Mouse (Mus musculus): Measurements from ENCODE around the gene Cfap46. TPM values are rescaled to one million over a fixed set of nuclear protein-coding genes. Genes with fewer than 3 reads are reported as not detected.
A peak's percentile ranks its signal among the peaks of the same experiment; 100 is the strongest.

Gene Cfap46
- polyA plus RNA-seq, 2 experiments = 0.17 to 0.31 TPM

GRCm38 (mm10) chr7:139584221-139585175 lies 99.1 kb downstream of the Cfap46 start:
- Histone ChIP-seq H3K4me2 (replicated peaks; ENCODE audit: low read depth, low read length, severe bottlenecking) (peak overlapping the region; percentile 19; the same call in 1 of the 2 replicates), H3K4me1 (ENCODE audit: control insufficient read depth, insufficient read depth, low read length) (peaks cover 24% of the 10 kb centered on the region), H3K4me3 (replicated peaks; ENCODE audit: low read length) (peak overlapping the region; percentile 16), H3K9me3 (ENCODE audit: control insufficient read depth, low read length) (no peaks in the 10 kb centered on the region), H3K27ac (replicated peaks; ENCODE audit: low read depth, low read length) (no peak overlapping the region), H3K9ac (ENCODE audit: low read depth, low read length, severe bottlenecking) (no peak overlapping the region), H3K36me3 (ENCODE audit: control insufficient read depth, insufficient read depth, low read length) (peaks cover 2% of the 10 kb centered on the region; the same call in 1 of the 2 replicates), H3K27me3 (ENCODE audit: control insufficient read depth, insufficient read depth, low read length) (peaks cover 88% of the 10 kb centered on the region)
- DNase-seq (ENCODE audit: low spot score) (no peak), ATAC-seq (ENCODE audit: low FRiP score, low read depth) (no peak)
- 1% methylated on average over 51 of the region's 53 CpGs for WGBS
- TF ChIP-seq POLR2A (IDR thresholded peaks at IDR 0.05; ENCODE audit: borderline replicate concordance, extremely low read depth, insufficient read depth, insufficient read length) = no peak

GRCm38 (mm10) chr7:139583094-139583737 lies 100.4 kb downstream of the Cfap46 start:
- WGBS = 12% methylated on average over 17 of the region's 17 CpGs
- Histone ChIP-seq H3K36me3 (ENCODE audit: control insufficient read depth, insufficient read depth, low read length) (peaks cover 14% of the 10 kb centered on the region), H3K4me2 (replicated peaks; ENCODE audit: low read depth, low read length, severe bottlenecking) (no peak overlapping the region), H3K4me1 (ENCODE audit: control insufficient read depth, insufficient read depth, low read length) (peaks cover 24% of the 10 kb centered on the region), H3K9me3 (ENCODE audit: control insufficient read depth, low read length) (no peaks in the 10 kb centered on the region), H3K9ac (ENCODE audit: low read depth, low read length, severe bottlenecking) (no peak overlapping the region), H3K27me3 (ENCODE audit: control insufficient read depth, insufficient read depth, low read length) (peaks cover 98% of the 10 kb centered on the region), H3K27ac (replicated peaks; ENCODE audit: low read depth, low read length) (no peak overlapping the region), H3K4me3 (replicated peaks; ENCODE audit: low read length) (peak overlapping the region; percentile 34; the same call in 1 of the 2 replicates)
- no peak for ATAC-seq (ENCODE audit: low FRiP score, low read depth)
- no peak for DNase-seq (ENCODE audit: low spot score)
- TF ChIP-seq POLR2A (IDR thresholded peaks at IDR 0.05; ENCODE audit: borderline replicate concordance, extremely low read depth, insufficient read depth, insufficient read length) = no peak

GRCm38 (mm10) chr7:139582595-139582994 lies 101.0 kb downstream of the Cfap46 start, which contains the start of gene Nkx6-2:
Gene Nkx6-2 (minus strand): TSS chr7:139582797.
- ATAC-seq (ENCODE audit: low FRiP score, low read depth) (peak; percentile 36; the same call in 1 of the 2 replicates), DNase-seq (ENCODE audit: low spot score) (no peak)
- peaks cover 21% of the 10 kb centered on the region for H3K36me3 ChIP-seq (ENCODE audit: control insufficient read depth, insufficient read depth, low read length)
- peak within 1 kb of the TSS; percentile 34 for H3K4me3 ChIP-seq (replicated peaks; ENCODE audit: low read length)
- H3K4me2 ChIP-seq (replicated peaks; ENCODE audit: low read depth, low read length, severe bottlenecking) = peak within 1 kb of the TSS; percentile 51
- no peak for TF ChIP-seq POLR2A (IDR thresholded peaks at IDR 0.05; ENCODE audit: borderline replicate concordance, extremely low read depth, insufficient read depth, insufficient read length)
- H3K27ac ChIP-seq (replicated peaks; ENCODE audit: low read depth, low read length) = no peak within 1 kb of the TSS
- no peaks in the 10 kb centered on the region for H3K9me3 ChIP-seq (ENCODE audit: control insufficient read depth, low read length)
- 1% methylated on average over 53 of the region's 56 CpGs for WGBS
- peaks cover 100% of the 10 kb centered on the region for H3K27me3 ChIP-seq (ENCODE audit: control insufficient read depth, insufficient read depth, low read length)
- peaks cover 24% of the 10 kb centered on the region for H3K4me1 ChIP-seq (ENCODE audit: control insufficient read depth, insufficient read depth, low read length)
- no peak within 1 kb of the TSS for H3K9ac ChIP-seq (ENCODE audit: low read depth, low read length, severe bottlenecking)

GRCm38 (mm10) chr7:139581801-139582571 lies 101.6 kb downstream of the Cfap46 start:
- Histone ChIP-seq H3K36me3 (ENCODE audit: control insufficient read depth, insufficient read depth, low read length) (peaks cover 23% of the 10 kb centered on the region), H3K4me3 (replicated peaks; ENCODE audit: low read length) (peak overlapping the region; percentile 34), H3K4me1 (ENCODE audit: control insufficient read depth, insufficient read depth, low read length) (peaks cover 24% of the 10 kb centered on the region), H3K9me3 (ENCODE audit: control insufficient read depth, low read length) (no peaks in the 10 kb centered on the region), H3K4me2 (replicated peaks; ENCODE audit: low read depth, low read length, severe bottlenecking) (peak overlapping the region; percentile 51), H3K9ac (ENCODE audit: low read depth, low read length, severe bottlenecking) (no peak overlapping the region), H3K27me3 (ENCODE audit: control insufficient read depth, insufficient read depth, low read length) (peaks cover 94% of the 10 kb centered on the region), H3K27ac (replicated peaks; ENCODE audit: low read depth, low read length) (no peak overlapping the region)
- ATAC-seq (ENCODE audit: low FRiP score, low read depth) (no peak), DNase-seq (ENCODE audit: low spot score) (no peak)
- WGBS = under 1% methylated on average over 72 of the region's 82 CpGs
- TF ChIP-seq POLR2A (IDR thresholded peaks at IDR 0.05; ENCODE audit: borderline replicate concordance, extremely low read depth, insufficient read depth, insufficient read length) = no peak
